Mouse (Mus musculus): ENCODE results near the gene Gpr143. TPM values are rescaled to one million over a fixed set of nuclear protein-coding genes. Genes with fewer than 3 reads are reported as not detected.

Gene Gpr143
- total RNA-seq, 2 experiments from 2014 or later: not detected

Other genes with a start within 250 kb of the Gpr143 start
- not detected for gene Cldn34a, start 218.6 kb upstream of the Gpr143 start, total RNA-seq (2021)
- 10 to 100 TPM; 10.3 to 12.7 TPM for gene Shroom2, start 12.5 kb upstream of the Gpr143 start, total RNA-seq (2021)
- gene Usp51, start 224.5 kb downstream of the Gpr143 start, total RNA-seq (2021): under 1 TPM; 0.43 to 0.60 TPM

All from heart, postnatal 4 days (tissue).